Mouse (Mus musculus) gastrocnemius, postnatal 14 days (tissue): ENCODE data around the gene Ahnak2. TPM values are rescaled to one million over a fixed set of nuclear protein-coding genes. Genes with fewer than 3 reads are reported as not detected.

Experiments used
- microRNA-seq, 2 experiments: library from miRNA; unstranded; fragments of <30 nt; microRNA quantifications; one replicate each; pipeline ENCODE4 v1.2.0; 2021
- total RNA-seq, 2 experiments: library from RNA; stranded (reverse); gene quantifications; 2 replicates each; pipeline ENCODE4 v1.2.3; 2021

Gene Ahnak2
- total RNA-seq, 2 experiments from 2014 or later = 7.8 to 11.3 TPM

Small RNA genes within 50 kb of the gene (microRNA-seq; reads per million reads assigned to microRNA genes)
- gene Mir6940 = 0 to 0.64 reads per million in 2 experiments

Other genes with a start within 250 kb of the Ahnak2 start
- gene Inf2, start 213.9 kb downstream of the Ahnak2 start, total RNA-seq = 10 to 100 TPM; 15.0 to 16.1 TPM
- gene Adssl1, start 182.6 kb downstream of the Ahnak2 start, total RNA-seq = 100 to 1,000 TPM; 462 to 471 TPM
- gene Siva1, start 158.0 kb downstream of the Ahnak2 start, total RNA-seq = 10 to 100 TPM; 16.9 to 18.7 TPM
- gene Akt1, start 127.8 kb downstream of the Ahnak2 start, total RNA-seq = 10 to 100 TPM; 78.3 to 89.4 TPM
- 1 to 10 TPM; 1.3 to 2.1 TPM for gene Zbtb42, start 123.8 kb downstream of the Ahnak2 start, total RNA-seq
- gene Cep170b, start 82.2 kb downstream of the Ahnak2 start, total RNA-seq = 10 to 100 TPM; 10.9 to 14.4 TPM
- 1 to 10 TPM; 3.2 to 4.1 TPM for gene Pld4, start 42.0 kb downstream of the Ahnak2 start, total RNA-seq
- under 1 TPM; 0.62 to 0.73 TPM for gene Clba1, start 6.3 kb upstream of the Ahnak2 start, total RNA-seq
- gene Cdca4, start 26.8 kb upstream of the Ahnak2 start, total RNA-seq = 1 to 10 TPM; 4.3 to 5.8 TPM
- under 1 TPM in 1 of 2 experiments, not detected in 1; 0.10 TPM for gene Gpr132, start 65.6 kb upstream of the Ahnak2 start, total RNA-seq
- gene Jag2, start 127.1 kb upstream of the Ahnak2 start, total RNA-seq = 10 to 100 TPM; 24.2 to 25.5 TPM
- gene Nudt14, start 139.5 kb upstream of the Ahnak2 start, total RNA-seq = 10 to 100 TPM; 14.8 to 17.5 TPM
- 10 to 100 TPM in 1 of 2 experiments, 1 to 10 TPM in 1; 7.3 to 10.2 TPM for gene Btbd6, start 173.8 kb upstream of the Ahnak2 start, total RNA-seq
- 10 to 100 TPM; 21.4 to 22.7 TPM for gene Brf1, start 198.0 kb upstream of the Ahnak2 start, total RNA-seq
- 10 to 100 TPM; 31.9 to 41.4 TPM for gene Pacs2, start 211.9 kb upstream of the Ahnak2 start, total RNA-seq